Mouse (Mus musculus) heart, postnatal 25 days (tissue): Measurements from ENCODE around the gene Uncx. TPM values are rescaled to one million over a fixed set of nuclear protein-coding genes. Genes with fewer than 3 reads are reported as not detected.
"Not testable (repeated sequence)": the region's sequence is repeated elsewhere in the genome, so short reads cannot be mapped to it uniquely, and the experiment has no call there.

Experiments used
- DNase-seq: peaks from one replicate; pipeline ENCODE4 v3.0.0; 2022; ENCODE audit warnings: low spot score
- intact Hi-C: fragments of 180-260 bp; cut with DNase I; formaldehyde crosslinking; loops from one replicate; pipeline ENCODE4 v1.15.1; 2025
- total RNA-seq, 2 experiments: library from RNA; stranded (reverse); gene quantifications; 2 replicates each; pipeline ENCODE4 v1.2.3; 2021

Uncx gene
- total RNA-seq, 2 experiments from 2014 or later, result not detected

GRCm38 (mm10) chr5:139558468-139558804 is 15.1 kb downstream of the Uncx start:
- intact Hi-C loops, result no loop called here

GRCm38 (mm10) chr5:139558917-139559660 is 15.8 kb downstream of the Uncx start:
- no peak for DNase-seq

More at GRCm38 (mm10) chr5:139558468-139558804, 15.1 kb downstream of the Uncx start:
- no peak for DNase-seq

GRCm38 (mm10) chr5:139559782-139560181 is 16.5 kb downstream of the Uncx start:
- DNase-seq, result no peak
- intact Hi-C loops, result no loop called here

More at GRCm38 (mm10) chr5:139558917-139559660, 15.8 kb downstream of the Uncx start:
- intact Hi-C loops, result no loop called here

GRCm38 (mm10) chr5:139561363-139562001 is 18.2 kb downstream of the Uncx start:
- DNase-seq, result no peak
- intact Hi-C loops, result no loop called here

- intact Hi-C loops, result no loop called here
- DNase-seq, result no peak
Observed at GRCm38 (mm10) chr5:139564663-139565062, 21.4 kb downstream of the Uncx start.

GRCm38 (mm10) chr5:139565462-139565861 is 22.2 kb downstream of the Uncx start:
- intact Hi-C loops, result no loop called here
- no peak for DNase-seq

GRCm38 (mm10) chr5:139566640-139567399 is 23.5 kb downstream of the Uncx start:
- no peak for DNase-seq
- intact Hi-C loops, result no loop called here

GRCm38 (mm10) chr5:139568079-139568478 is 24.8 kb downstream of the Uncx start:
- intact Hi-C loops, result no loop called here

GRCm38 (mm10) chr5:139572526-139572925 is 29.2 kb downstream of the Uncx start:
- no peak for DNase-seq
- intact Hi-C loops, result no loop called here

More at GRCm38 (mm10) chr5:139568079-139568478, 24.8 kb downstream of the Uncx start:
- no peak for DNase-seq

- no peak for DNase-seq
- intact Hi-C loops, result no loop called here
Observed at GRCm38 (mm10) chr5:139573606-139574311, 30.5 kb downstream of the Uncx start.

- no peak for DNase-seq
- intact Hi-C loops, result no loop called here
Observed at GRCm38 (mm10) chr5:139575054-139575453, 31.8 kb downstream of the Uncx start.

- intact Hi-C loops, result no loop called here
- DNase-seq, result no peak
Observed at GRCm38 (mm10) chr5:139580171-139580743, 37.0 kb downstream of the Uncx start.

- intact Hi-C loops, result no loop called here
- no peak for DNase-seq
Observed at GRCm38 (mm10) chr5:139581308-139581868, 38.1 kb downstream of the Uncx start.

GRCm38 (mm10) chr5:139584971-139585747 is 41.9 kb downstream of the Uncx start:
- DNase-seq, result no peak
- intact Hi-C loops, result no loop called here

- DNase-seq, result no peak
- intact Hi-C loops, result no loop called here
Observed at GRCm38 (mm10) chr5:139585748-139586060, 42.4 kb downstream of the Uncx start.

GRCm38 (mm10) chr5:139587459-139587858 is 44.2 kb downstream of the Uncx start:
- DNase-seq, intact Hi-C loops: not testable (repeated sequence)

GRCm38 (mm10) chr5:139590682-139591360 is 47.5 kb downstream of the Uncx start:
- intact Hi-C loops, DNase-seq: not testable (repeated sequence)

- no peak for DNase-seq
- intact Hi-C loops, result no loop called here
Observed at GRCm38 (mm10) chr5:139592011-139592410, 48.7 kb downstream of the Uncx start.
